Mouse (Mus musculus): ENCODE data around the gene Srp9. TPM values are rescaled to one million over a fixed set of nuclear protein-coding genes. Genes with fewer than 3 reads are reported as not detected.

Gene Srp9
- total and polyA plus RNA-seq, 2 experiments from 2014 or later, result 65.0 to 147 TPM

DNA sequence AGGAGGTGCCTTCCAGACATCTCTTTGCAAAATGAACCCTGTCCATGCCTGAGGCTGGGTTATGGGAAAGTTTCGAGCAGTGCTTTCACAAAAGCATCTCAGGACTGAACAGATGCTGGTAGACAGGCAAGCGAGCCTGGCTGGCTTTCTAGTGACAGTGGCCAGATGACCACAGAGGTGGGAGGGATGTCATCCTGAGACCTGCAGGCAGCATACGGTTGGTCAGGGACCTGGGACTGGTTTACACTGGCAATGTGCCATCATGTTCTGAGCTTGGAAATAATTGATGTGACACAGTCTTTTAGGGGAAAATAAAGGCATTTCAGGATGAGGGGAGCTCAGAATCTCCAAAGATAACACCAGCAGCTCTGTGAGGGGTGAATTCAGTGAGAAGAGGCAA, 19.5 kb upstream of the Srp9 start:
- WGBS, result 58% methylated on average over 3 of the region's 3 CpGs
- TF ChIP-seq EP300 (IDR thresholded peaks at IDR 0.05; ENCODE audit: low read depth), result no peak
- TF ChIP-seq CTCF (IDR thresholded peaks at IDR 0.05; ENCODE audit: low read depth), result no peak
- Histone ChIP-seq H3K4me3 (ENCODE audit: low read depth, low read length) (no peak overlapping the region), H3K36me3 (replicated peaks; ENCODE audit: control insufficient read depth, insufficient read depth, low read length) (no peaks in the 10 kb centered on the region), H3K9me3 (replicated peaks; ENCODE audit: control insufficient read depth, low read length) (no peaks in the 10 kb centered on the region), H3K27me3 (ENCODE audit: control insufficient read depth, insufficient read depth, low read length) (no peaks in the 10 kb centered on the region), H3K27ac (ENCODE audit: low read depth) (no peak overlapping the region), H3K4me1 (ENCODE audit: control insufficient read depth, insufficient read depth) (peaks cover 10% of the 10 kb centered on the region), H3K9ac (replicated peaks; ENCODE audit: low read depth, low read length) (no peak overlapping the region), H3K4me2 (ENCODE audit: low read depth, low read length) (no peak overlapping the region)
- no peak for DNase-seq (ENCODE audit: low spot score)
- no peak for ATAC-seq (ENCODE audit: insufficient read depth, low read depth)

DNA sequence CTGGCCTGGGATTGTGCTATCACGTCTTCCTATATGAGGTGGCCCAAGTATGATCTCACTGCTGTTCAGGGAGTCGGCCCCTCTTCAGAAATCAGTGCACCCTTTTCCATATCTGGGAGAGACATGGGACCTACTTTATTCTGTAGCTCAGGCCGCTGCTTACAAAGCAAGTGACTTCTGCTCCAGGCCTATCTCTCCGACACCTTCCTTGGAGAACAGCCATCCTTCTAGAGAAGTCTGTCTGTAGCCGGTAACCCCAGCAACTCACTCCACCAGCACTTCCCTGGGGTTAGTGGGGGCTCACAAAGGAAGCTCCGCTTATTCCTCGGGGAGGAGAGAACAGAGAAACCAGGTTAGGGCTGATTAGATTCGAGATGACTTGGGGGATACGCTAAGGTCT, 17.3 kb upstream of the Srp9 start:
- no peak overlapping the region; the same call in 1 of the 2 replicates for H3K27ac ChIP-seq (ENCODE audit: low read depth)
- H3K4me3 ChIP-seq (ENCODE audit: low read depth, low read length), result no peak overlapping the region
- H3K27me3 ChIP-seq (ENCODE audit: control insufficient read depth, insufficient read depth, low read length), result no peaks in the 10 kb centered on the region
- no peak overlapping the region for H3K4me2 ChIP-seq (ENCODE audit: low read depth, low read length)
- no peak for DNase-seq (ENCODE audit: low spot score)
- ATAC-seq (ENCODE audit: insufficient read depth, low read depth), result no peak
- TF ChIP-seq CTCF (IDR thresholded peaks at IDR 0.05; ENCODE audit: low read depth) (no peak), EP300 (IDR thresholded peaks at IDR 0.05; ENCODE audit: low read depth) (no peak)
- peaks cover 24% of the 10 kb centered on the region for H3K4me1 ChIP-seq (ENCODE audit: control insufficient read depth, insufficient read depth)
- no peak overlapping the region for H3K9ac ChIP-seq (replicated peaks; ENCODE audit: low read depth, low read length)
- no peaks in the 10 kb centered on the region for H3K9me3 ChIP-seq (replicated peaks; ENCODE audit: control insufficient read depth, low read length)
- 43% methylated on average over 9 of the region's 9 CpGs for WGBS
- H3K36me3 ChIP-seq (replicated peaks; ENCODE audit: control insufficient read depth, insufficient read depth, low read length), result no peaks in the 10 kb centered on the region

DNA sequence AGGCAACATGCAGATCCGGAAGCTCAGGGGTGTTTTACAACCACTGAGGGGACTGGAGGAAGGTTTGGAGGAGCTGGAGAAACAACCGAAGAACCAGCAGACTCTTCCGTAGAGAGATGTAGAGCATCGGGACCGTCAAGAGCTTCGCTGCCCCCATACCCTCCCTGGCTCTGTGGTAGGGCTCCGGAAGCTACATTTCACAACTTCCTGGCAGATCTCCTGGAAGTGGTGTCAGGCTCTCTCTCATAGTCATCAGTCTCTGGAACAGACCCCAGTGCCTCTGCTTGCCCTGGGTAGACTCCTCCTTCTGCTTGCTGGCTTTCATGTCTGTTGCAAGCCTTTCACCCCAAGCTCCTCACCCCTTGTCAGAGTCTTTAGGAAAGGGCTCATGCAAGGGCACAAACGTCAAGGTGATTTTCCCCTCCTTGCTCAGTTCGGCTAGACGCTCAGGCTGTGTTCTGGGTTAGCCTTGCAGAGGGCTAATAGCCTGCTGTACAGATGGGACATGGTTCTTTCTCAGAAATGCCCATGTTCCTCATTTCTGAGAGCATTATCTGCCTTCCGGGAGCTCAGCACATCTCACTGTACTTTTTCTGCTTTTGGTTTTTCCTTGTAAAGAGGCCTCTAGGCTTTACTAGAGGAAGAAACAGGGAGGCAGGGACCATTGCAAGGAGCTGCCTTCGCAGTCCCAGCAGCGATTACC, 16.0 kb upstream of the Srp9 start:
- Histone ChIP-seq H3K9me3 (replicated peaks; ENCODE audit: control insufficient read depth, low read length) (no peaks in the 10 kb centered on the region), H3K4me2 (ENCODE audit: low read depth, low read length) (no peak overlapping the region), H3K27ac (ENCODE audit: low read depth) (no peak overlapping the region), H3K36me3 (replicated peaks; ENCODE audit: control insufficient read depth, insufficient read depth, low read length) (no peaks in the 10 kb centered on the region), H3K27me3 (ENCODE audit: control insufficient read depth, insufficient read depth, low read length) (no peaks in the 10 kb centered on the region), H3K4me1 (ENCODE audit: control insufficient read depth, insufficient read depth) (peaks cover 19% of the 10 kb centered on the region), H3K9ac (replicated peaks; ENCODE audit: low read depth, low read length) (no peak overlapping the region), H3K4me3 (ENCODE audit: low read depth, low read length) (no peak overlapping the region)
- ATAC-seq (ENCODE audit: insufficient read depth, low read depth), result no peak
- no peak for DNase-seq (ENCODE audit: low spot score)
- no peak for TF ChIP-seq CTCF (IDR thresholded peaks at IDR 0.05; ENCODE audit: low read depth)
- no peak for TF ChIP-seq EP300 (IDR thresholded peaks at IDR 0.05; ENCODE audit: low read depth)
- 76% methylated on average over 13 of the region's 13 CpGs for WGBS

DNA sequence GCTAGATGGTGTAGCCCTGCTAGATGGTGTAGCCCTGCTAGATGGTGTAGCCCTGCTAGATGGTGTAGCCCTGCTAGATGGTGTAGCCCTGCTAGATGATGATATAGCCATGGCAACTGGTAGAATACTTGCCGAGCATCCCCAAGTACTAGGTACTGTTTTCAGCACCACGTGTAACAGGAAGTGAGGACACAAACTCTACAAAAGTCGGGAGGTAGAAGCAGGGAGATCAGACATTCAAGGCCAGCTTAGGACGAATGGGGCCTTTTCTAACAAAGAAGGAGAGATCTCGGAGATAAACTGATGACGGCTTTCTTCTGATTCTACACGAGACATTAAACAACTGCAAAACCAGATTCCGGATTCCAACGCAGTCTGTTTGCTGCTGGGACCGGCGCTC, 14.4 kb upstream of the Srp9 start:
- Histone ChIP-seq H3K9me3 (replicated peaks; ENCODE audit: control insufficient read depth, low read length) (no peaks in the 10 kb centered on the region), H3K4me2 (ENCODE audit: low read depth, low read length) (no peak overlapping the region), H3K36me3 (replicated peaks; ENCODE audit: control insufficient read depth, insufficient read depth, low read length) (no peaks in the 10 kb centered on the region), H3K9ac (replicated peaks; ENCODE audit: low read depth, low read length) (no peak overlapping the region), H3K27me3 (ENCODE audit: control insufficient read depth, insufficient read depth, low read length) (no peaks in the 10 kb centered on the region), H3K4me1 (ENCODE audit: control insufficient read depth, insufficient read depth) (peaks cover 19% of the 10 kb centered on the region), H3K27ac (ENCODE audit: low read depth) (no peak overlapping the region), H3K4me3 (ENCODE audit: low read depth, low read length) (no peak overlapping the region)
- DNase-seq (ENCODE audit: low spot score), result no peak
- WGBS, result 90% methylated on average over 11 of the region's 11 CpGs
- ATAC-seq (ENCODE audit: insufficient read depth, low read depth), result no peak
- no peak for TF ChIP-seq EP300 (IDR thresholded peaks at IDR 0.05; ENCODE audit: low read depth)
- no peak for TF ChIP-seq CTCF (IDR thresholded peaks at IDR 0.05; ENCODE audit: low read depth)

DNA sequence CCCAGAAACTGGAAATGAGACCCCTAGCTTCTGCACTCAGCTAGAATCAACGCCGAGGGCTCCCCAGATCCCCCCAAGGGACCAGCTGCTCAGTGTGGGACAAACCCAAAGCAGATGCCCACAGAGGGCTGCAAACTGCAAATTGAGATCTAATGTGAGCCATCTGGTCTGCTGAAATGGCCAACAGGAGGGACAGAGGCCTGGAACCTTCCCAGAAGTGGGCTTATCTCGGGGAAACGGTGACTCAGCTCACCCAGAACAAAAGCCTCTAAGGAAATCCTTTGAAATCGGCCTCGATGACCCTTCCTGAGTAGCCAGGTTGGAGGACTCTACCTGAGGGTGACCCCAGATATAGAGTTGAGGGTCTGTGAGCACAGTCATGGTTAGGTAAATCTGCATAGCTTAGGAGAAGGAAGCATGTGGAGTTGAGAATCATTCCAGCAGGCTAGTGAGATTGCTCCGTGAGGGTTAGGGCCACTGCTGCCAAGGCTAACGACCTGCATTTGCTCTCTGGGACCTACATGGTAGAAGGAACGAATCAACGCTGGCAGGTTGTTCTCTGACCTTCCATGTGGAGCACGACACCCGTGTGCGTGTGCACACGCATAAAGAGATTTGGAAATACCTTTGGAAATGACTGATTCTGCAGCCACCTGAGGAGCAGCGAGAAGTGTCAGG, 13.7 kb upstream of the Srp9 start:
- WGBS, result 49% methylated on average over 15 of the region's 15 CpGs
- Histone ChIP-seq H3K4me2 (ENCODE audit: low read depth, low read length) (no peak overlapping the region), H3K27me3 (ENCODE audit: control insufficient read depth, insufficient read depth, low read length) (no peaks in the 10 kb centered on the region), H3K4me1 (ENCODE audit: control insufficient read depth, insufficient read depth) (peaks cover 19% of the 10 kb centered on the region), H3K9me3 (replicated peaks; ENCODE audit: control insufficient read depth, low read length) (no peaks in the 10 kb centered on the region), H3K9ac (replicated peaks; ENCODE audit: low read depth, low read length) (no peak overlapping the region), H3K4me3 (ENCODE audit: low read depth, low read length) (no peak overlapping the region), H3K27ac (ENCODE audit: low read depth) (0 out of 2 replicates have a peak overlapping the region, but pooled peaks have one; percentile 43), H3K36me3 (replicated peaks; ENCODE audit: control insufficient read depth, insufficient read depth, low read length) (no peaks in the 10 kb centered on the region)
- TF ChIP-seq EP300 (IDR thresholded peaks at IDR 0.05; ENCODE audit: low read depth) (no peak), CTCF (IDR thresholded peaks at IDR 0.05; ENCODE audit: low read depth) (no peak)
- DNase-seq (ENCODE audit: low spot score) (no peak), ATAC-seq (ENCODE audit: insufficient read depth, low read depth) (no peak)
